Mouse (Mus musculus): ENCODE measurements around the gene Lrig1. TPM values are rescaled to one million over a fixed set of nuclear protein-coding genes. Genes with fewer than 3 reads are reported as not detected.
A peak's percentile ranks its signal among the peaks of the same experiment; 100 is the strongest.

Lrig1 gene
- polyA plus RNA-seq, 1 experiment from 2014 or later: 13.5 TPM

- no peak overlapping the region for H3K4me3 ChIP-seq (ENCODE audit: low read depth, low read length)
- no peak for DNase-seq
- peaks cover 24% of the 10 kb centered on the region for H3K4me1 ChIP-seq (ENCODE audit: insufficient read depth)
- no peak overlapping the region for H3K27ac ChIP-seq (ENCODE audit: low read depth)
- no peaks in the 10 kb centered on the region for H3K36me3 ChIP-seq (ENCODE audit: insufficient read depth)
- H3K27me3 ChIP-seq (ENCODE audit: insufficient read depth, low read length): no peaks in the 10 kb centered on the region
- no peak overlapping the region for H3K4me2 ChIP-seq
- WGBS: 65% methylated on average over 3 of the region's 3 CpGs
- no peak for ATAC-seq (ENCODE audit: insufficient read depth)
- no peak for TF ChIP-seq CTCF (IDR thresholded peaks at IDR 0.05; ENCODE audit: low read depth)
- no peak overlapping the region for H3K9ac ChIP-seq
- H3K9me3 ChIP-seq (ENCODE audit: low read depth, low read length): no peaks in the 10 kb centered on the region
These were observed 16.3 kb downstream of the Lrig1 start for GRCm38 (mm10) chr6:94683701-94684100.

GRCm38 (mm10) chr6:94682270-94682618 lies 17.7 kb downstream of the Lrig1 start:
- no peak for TF ChIP-seq CTCF (IDR thresholded peaks at IDR 0.05; ENCODE audit: low read depth)
- Histone ChIP-seq H3K9me3 (ENCODE audit: low read depth, low read length) (no peaks in the 10 kb centered on the region), H3K27ac (ENCODE audit: low read depth) (peak overlapping the region; percentile 46; the same call in 1 of the 2 replicates), H3K4me2 (peak overlapping the region; percentile 45; the same call in 1 of the 2 replicates), H3K4me1 (ENCODE audit: insufficient read depth) (peaks cover 35% of the 10 kb centered on the region), H3K9ac (no peak overlapping the region), H3K36me3 (ENCODE audit: insufficient read depth) (no peaks in the 10 kb centered on the region), H3K4me3 (ENCODE audit: low read depth, low read length) (no peak overlapping the region), H3K27me3 (ENCODE audit: insufficient read depth, low read length) (no peaks in the 10 kb centered on the region)
- 50% methylated on average over 6 of the region's 6 CpGs for WGBS
- ATAC-seq (ENCODE audit: insufficient read depth): no peak
- no peak for DNase-seq

DNA sequence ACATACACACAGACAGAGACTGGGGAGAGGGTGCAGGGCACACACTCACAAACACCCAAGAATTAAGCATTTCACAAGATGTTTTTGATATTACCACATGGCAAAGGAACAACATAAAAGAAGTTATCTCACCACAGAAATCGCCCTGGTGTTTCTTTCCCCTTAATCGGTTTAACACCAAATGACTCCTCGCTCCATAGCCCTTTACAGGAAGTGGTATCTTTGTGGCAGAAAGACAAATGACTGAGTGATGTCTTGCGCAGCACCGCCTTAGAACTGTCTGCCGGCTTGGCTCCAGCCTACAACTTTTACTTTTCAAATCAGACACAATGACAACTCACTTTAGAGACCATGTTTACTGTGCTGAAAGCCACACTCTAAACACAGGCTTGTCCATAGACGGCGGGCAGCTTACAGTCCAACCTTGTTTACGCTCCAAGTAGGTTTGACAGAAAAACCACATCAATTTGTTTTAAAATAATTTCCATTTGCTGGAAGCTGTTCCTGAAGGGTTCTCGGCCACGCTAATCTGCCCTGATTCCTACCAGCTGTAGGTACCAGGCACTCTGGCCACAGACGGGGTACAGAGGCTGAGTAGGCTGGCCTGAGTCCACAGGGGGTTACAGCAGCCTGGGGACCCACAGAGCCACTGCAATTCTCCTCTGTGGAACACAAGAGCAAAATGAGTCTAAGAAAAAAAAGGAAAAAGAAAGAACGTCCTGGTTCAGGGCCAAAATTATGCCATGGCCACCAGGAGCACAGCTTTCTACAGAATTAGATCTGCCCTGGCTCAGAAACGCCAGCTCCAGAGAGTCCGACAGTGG lies 18.3 kb downstream of the Lrig1 start:
- H3K27ac ChIP-seq (ENCODE audit: low read depth): peak overlapping the region; percentile 55; the same call in 1 of the 2 replicates

GRCm38 (mm10) chr6:94680760-94681445 lies 19.1 kb downstream of the Lrig1 start:
- H3K27me3 ChIP-seq (ENCODE audit: insufficient read depth, low read length): no peaks in the 10 kb centered on the region
- peak overlapping the region; percentile 45; the same call in 1 of the 2 replicates for H3K4me2 ChIP-seq
- H3K27ac ChIP-seq (ENCODE audit: low read depth): no peak overlapping the region
- H3K4me3 ChIP-seq (ENCODE audit: low read depth, low read length): no peak overlapping the region
- ATAC-seq (ENCODE audit: insufficient read depth): no peak
- no peak overlapping the region for H3K9ac ChIP-seq
- TF ChIP-seq CTCF (IDR thresholded peaks at IDR 0.05; ENCODE audit: low read depth): no peak
- no peaks in the 10 kb centered on the region for H3K36me3 ChIP-seq (ENCODE audit: insufficient read depth)
- H3K4me1 ChIP-seq (ENCODE audit: insufficient read depth): peaks cover 37% of the 10 kb centered on the region
- no peaks in the 10 kb centered on the region for H3K9me3 ChIP-seq (ENCODE audit: low read depth, low read length)
- WGBS: 49% methylated on average over 5 of the region's 5 CpGs
- DNase-seq: no peak

More for the DNA sequence above, 18.3 kb downstream of the Lrig1 start:
- peak; percentile 56; the same call in 1 of the 2 replicates for ATAC-seq (ENCODE audit: insufficient read depth)
- WGBS: 25% methylated on average over 15 of the region's 15 CpGs
- DNase-seq: peak; percentile 55
- TF ChIP-seq CTCF (IDR thresholded peaks at IDR 0.05; ENCODE audit: low read depth): no peak
- H3K4me3 ChIP-seq (ENCODE audit: low read depth, low read length): no peak overlapping the region
- peaks cover 33% of the 10 kb centered on the region for H3K4me1 ChIP-seq (ENCODE audit: insufficient read depth)
- H3K27me3 ChIP-seq (ENCODE audit: insufficient read depth, low read length): no peaks in the 10 kb centered on the region
- no peaks in the 10 kb centered on the region for H3K9me3 ChIP-seq (ENCODE audit: low read depth, low read length)
- peak overlapping the region; percentile 45 for H3K4me2 ChIP-seq
- no peak overlapping the region for H3K9ac ChIP-seq
- H3K36me3 ChIP-seq (ENCODE audit: insufficient read depth): no peaks in the 10 kb centered on the region

- H3K9ac ChIP-seq: no peak overlapping the region
- ATAC-seq (ENCODE audit: insufficient read depth): no peak
- DNase-seq: no peak
- H3K36me3 ChIP-seq (ENCODE audit: insufficient read depth): no peaks in the 10 kb centered on the region
- H3K9me3 ChIP-seq (ENCODE audit: low read depth, low read length): no peaks in the 10 kb centered on the region
- H3K4me3 ChIP-seq (ENCODE audit: low read depth, low read length): no peak overlapping the region
- no peak overlapping the region for H3K27ac ChIP-seq (ENCODE audit: low read depth)
- WGBS: 85% methylated on average over 1 of the region's 1 CpGs
- TF ChIP-seq CTCF (IDR thresholded peaks at IDR 0.05; ENCODE audit: low read depth): no peak
- no peaks in the 10 kb centered on the region for H3K27me3 ChIP-seq (ENCODE audit: insufficient read depth, low read length)
- peaks cover 34% of the 10 kb centered on the region for H3K4me1 ChIP-seq (ENCODE audit: insufficient read depth)
- no peak overlapping the region for H3K4me2 ChIP-seq
These were observed 20.7 kb downstream of the Lrig1 start for GRCm38 (mm10) chr6:94679249-94679648.

GRCm38 (mm10) chr6:94678377-94679164 lies 21.4 kb downstream of the Lrig1 start:
- no peak overlapping the region for H3K9ac ChIP-seq
- TF ChIP-seq CTCF (IDR thresholded peaks at IDR 0.05; ENCODE audit: low read depth): no peak
- H3K27ac ChIP-seq (ENCODE audit: low read depth): no peak overlapping the region
- no peaks in the 10 kb centered on the region for H3K9me3 ChIP-seq (ENCODE audit: low read depth, low read length)
- H3K27me3 ChIP-seq (ENCODE audit: insufficient read depth, low read length): no peaks in the 10 kb centered on the region
- H3K4me3 ChIP-seq (ENCODE audit: low read depth, low read length): no peak overlapping the region
- peaks cover 28% of the 10 kb centered on the region for H3K4me1 ChIP-seq (ENCODE audit: insufficient read depth)
- no peak for ATAC-seq (ENCODE audit: insufficient read depth)
- DNase-seq: no peak
- no peak overlapping the region for H3K4me2 ChIP-seq
- 36% methylated on average over 6 of the region's 6 CpGs for WGBS
- no peaks in the 10 kb centered on the region for H3K36me3 ChIP-seq (ENCODE audit: insufficient read depth)

Measured in lung, embryonic 14.5 days (tissue).